Mouse (Mus musculus) limb, embryonic 12.5 days (tissue): ENCODE measurements around the gene Galnt2. TPM values are rescaled to one million over a fixed set of nuclear protein-coding genes. Genes with fewer than 3 reads are reported as not detected.

Experiments used
- ATAC-seq: fragments of 200-750 bp; cut with Nextera tagmentation; 2 replicates; pipeline ENCODE4 v1.8.0; 2017; ENCODE audit warnings: low read depth, moderate TSS enrichment; ENCODE audit not compliant: insufficient number of reproducible peaks, insufficient read depth, low FRiP score, low TSS enrichment
- H3K27ac ChIP-seq: fragments of 300-500 bp; sonication (generic); 2 replicates; pipeline ENCODE4 v1.5.1; 2016; ENCODE audit warnings: mild to moderate bottlenecking, moderate library complexity
- H3K27me3 ChIP-seq: fragments of 300-500 bp; sonication (generic); 2 replicates; pipeline ENCODE4 v1.6.1; 2016; ENCODE audit warnings: mild to moderate bottlenecking, moderate library complexity
- H3K36me3 ChIP-seq: fragments of 300-500 bp; sonication (generic); 2 replicates; pipeline ENCODE4 v1.6.1; 2016; ENCODE audit warnings: mild to moderate bottlenecking, moderate library complexity
- H3K4me1 ChIP-seq: fragments of 300-500 bp; sonication (generic); replicated peaks from 2 replicates; pipeline ENCODE4 v1.6.1; 2016
- H3K4me2 ChIP-seq: fragments of 300-500 bp; sonication (generic); 2 replicates; pipeline ENCODE4 v1.6.1; 2016; ENCODE audit warnings: mild to moderate bottlenecking, moderate library complexity
- H3K4me3 ChIP-seq: fragments of 300-500 bp; sonication (generic); replicated peaks from 2 replicates; pipeline ENCODE4 v1.5.1; 2016; ENCODE audit warnings: mild to moderate bottlenecking
- H3K9ac ChIP-seq: fragments of 300-500 bp; sonication (generic); replicated peaks from 2 replicates; pipeline ENCODE4 v1.6.1; 2016; ENCODE audit warnings: mild to moderate bottlenecking, moderate library complexity
- H3K9me3 ChIP-seq: fragments of 300-500 bp; sonication (generic); 2 replicates; pipeline ENCODE4 v1.6.1; 2016; ENCODE audit warnings: mild to moderate bottlenecking, moderate library complexity
- WGBS: fragments of 180-500 bp; shearing (Covaris S2); methylation state at CpG from one replicate; pipeline ENCODE4 v1.1.7; 2016; 5-methylcytosine and 5-hydroxymethylcytosine counted together
- polyA plus RNA-seq: library from polyadenylated mRNA; unstranded; fragments of >200 nt; fragmentation: Nextera tagmentation; extraction: Ambion mirVana; gene quantifications from 2 replicates; pipeline ENCODE4 v1.2.1, GENCODE M21; 2016

Galnt2 gene
- polyA plus RNA-seq, 1 experiment from 2014 or later: 64.3 TPM

GRCm38 (mm10) chr8:124256841-124257240 lies 25.6 kb downstream of the Galnt2 start:
- Histone ChIP-seq H3K36me3 (no peaks in the 10 kb centered on the region), H3K4me1 (peaks cover 33% of the 10 kb centered on the region), H3K4me3 (no peak overlapping the region), H3K4me2 (no peak overlapping the region), H3K27ac (no peak overlapping the region), H3K9me3 (no peaks in the 10 kb centered on the region), H3K27me3 (no peaks in the 10 kb centered on the region), H3K9ac (no peak overlapping the region)
- WGBS: 79% methylated on average over 9 of the region's 9 CpGs
- no peak for ATAC-seq

- no peaks in the 10 kb centered on the region for H3K36me3 ChIP-seq
- no peak overlapping the region for H3K9ac ChIP-seq
- ATAC-seq: no peak
- H3K27me3 ChIP-seq: no peaks in the 10 kb centered on the region
- no peak overlapping the region for H3K27ac ChIP-seq
- H3K4me3 ChIP-seq: no peak overlapping the region
- peaks cover 36% of the 10 kb centered on the region for H3K4me1 ChIP-seq
- 78% methylated on average over 10 of the region's 10 CpGs for WGBS
- no peak overlapping the region for H3K4me2 ChIP-seq
- no peaks in the 10 kb centered on the region for H3K9me3 ChIP-seq
These were observed 26.2 kb downstream of the Galnt2 start for GRCm38 (mm10) chr8:124257363-124257762.

GRCm38 (mm10) chr8:124259146-124259545 lies 28.0 kb downstream of the Galnt2 start:
- H3K4me2 ChIP-seq: no peak overlapping the region
- H3K9ac ChIP-seq: no peak overlapping the region
- H3K9me3 ChIP-seq: no peaks in the 10 kb centered on the region
- 84% methylated on average over 4 of the region's 4 CpGs for WGBS
- no peak overlapping the region for H3K27ac ChIP-seq
- no peak overlapping the region for H3K4me3 ChIP-seq
- no peak for ATAC-seq
- peaks cover 44% of the 10 kb centered on the region for H3K4me1 ChIP-seq
- no peaks in the 10 kb centered on the region for H3K36me3 ChIP-seq
- H3K27me3 ChIP-seq: no peaks in the 10 kb centered on the region

- H3K4me2 ChIP-seq: no peak overlapping the region
- no peak for ATAC-seq
- no peaks in the 10 kb centered on the region for H3K36me3 ChIP-seq
- H3K9me3 ChIP-seq: no peaks in the 10 kb centered on the region
- no peaks in the 10 kb centered on the region for H3K27me3 ChIP-seq
- no peak overlapping the region for H3K4me3 ChIP-seq
- H3K4me1 ChIP-seq: peaks cover 52% of the 10 kb centered on the region
- H3K27ac ChIP-seq: no peak overlapping the region
- 72% methylated on average over 7 of the region's 7 CpGs for WGBS
- no peak overlapping the region for H3K9ac ChIP-seq
These were observed 28.7 kb downstream of the Galnt2 start for GRCm38 (mm10) chr8:124259925-124260324.

GRCm38 (mm10) chr8:124260371-124260770 lies 29.2 kb downstream of the Galnt2 start:
- Histone ChIP-seq H3K9me3 (no peaks in the 10 kb centered on the region), H3K4me1 (peaks cover 57% of the 10 kb centered on the region), H3K36me3 (no peaks in the 10 kb centered on the region), H3K27ac (no peak overlapping the region), H3K4me3 (no peak overlapping the region), H3K4me2 (no peak overlapping the region), H3K27me3 (no peaks in the 10 kb centered on the region), H3K9ac (no peak overlapping the region)
- no peak for ATAC-seq
- 59% methylated on average over 12 of the region's 12 CpGs for WGBS

GRCm38 (mm10) chr8:124263058-124263457 lies 31.9 kb downstream of the Galnt2 start:
- no peak overlapping the region for H3K27ac ChIP-seq
- no peak overlapping the region for H3K4me3 ChIP-seq
- no peaks in the 10 kb centered on the region for H3K27me3 ChIP-seq
- peaks cover 47% of the 10 kb centered on the region for H3K4me1 ChIP-seq
- no peaks in the 10 kb centered on the region for H3K9me3 ChIP-seq
- H3K36me3 ChIP-seq: no peaks in the 10 kb centered on the region
- no peak for ATAC-seq
- H3K4me2 ChIP-seq: 0 out of 2 replicates have a peak overlapping the region, but pooled peaks have one; percentile 2
- 49% methylated on average over 9 of the region's 9 CpGs for WGBS
- no peak overlapping the region for H3K9ac ChIP-seq

GRCm38 (mm10) chr8:124264032-124264431 lies 32.8 kb downstream of the Galnt2 start:
- H3K4me3 ChIP-seq: no peak overlapping the region
- 75% methylated on average over 8 of the region's 8 CpGs for WGBS
- no peaks in the 10 kb centered on the region for H3K9me3 ChIP-seq
- no peak overlapping the region for H3K27ac ChIP-seq
- no peaks in the 10 kb centered on the region for H3K27me3 ChIP-seq
- ATAC-seq: no peak
- H3K36me3 ChIP-seq: no peaks in the 10 kb centered on the region
- peaks cover 47% of the 10 kb centered on the region for H3K4me1 ChIP-seq
- no peak overlapping the region for H3K4me2 ChIP-seq
- 0 out of 2 replicates have a peak overlapping the region, but pooled peaks have one; percentile 12 for H3K9ac ChIP-seq

GRCm38 (mm10) chr8:124264671-124265070 lies 33.5 kb downstream of the Galnt2 start:
- H3K4me1 ChIP-seq: peaks cover 51% of the 10 kb centered on the region
- H3K9ac ChIP-seq: no peak overlapping the region; the same call in 1 of the 2 replicates
- no peak for ATAC-seq
- H3K27me3 ChIP-seq: no peaks in the 10 kb centered on the region
- H3K4me3 ChIP-seq: no peak overlapping the region
- H3K9me3 ChIP-seq: no peaks in the 10 kb centered on the region
- no peaks in the 10 kb centered on the region for H3K36me3 ChIP-seq
- WGBS: 86% methylated on average over 12 of the region's 12 CpGs
- no peak overlapping the region for H3K4me2 ChIP-seq
- peak overlapping the region; percentile 29; the same call in 1 of the 2 replicates for H3K27ac ChIP-seq

GRCm38 (mm10) chr8:124265130-124265529 lies 33.9 kb downstream of the Galnt2 start:
- H3K4me2 ChIP-seq: no peak overlapping the region
- WGBS: 73% methylated on average over 2 of the region's 2 CpGs
- H3K27me3 ChIP-seq: no peaks in the 10 kb centered on the region
- no peak for ATAC-seq
- H3K36me3 ChIP-seq: no peaks in the 10 kb centered on the region
- peaks cover 54% of the 10 kb centered on the region for H3K4me1 ChIP-seq
- H3K9ac ChIP-seq: no peak overlapping the region; the same call in 1 of the 2 replicates
- H3K9me3 ChIP-seq: no peaks in the 10 kb centered on the region
- no peak overlapping the region for H3K27ac ChIP-seq
- H3K4me3 ChIP-seq: no peak overlapping the region

- Histone ChIP-seq H3K4me1 (peaks cover 58% of the 10 kb centered on the region), H3K4me2 (no peak overlapping the region), H3K27ac (no peak overlapping the region), H3K9me3 (no peaks in the 10 kb centered on the region), H3K36me3 (no peaks in the 10 kb centered on the region), H3K4me3 (no peak overlapping the region), H3K27me3 (no peaks in the 10 kb centered on the region), H3K9ac (no peak overlapping the region)
- WGBS: 64% methylated on average over 8 of the region's 8 CpGs
- ATAC-seq: no peak
These were observed 34.6 kb downstream of the Galnt2 start for GRCm38 (mm10) chr8:124265798-124266197.

GRCm38 (mm10) chr8:124267206-124267605 lies 36.0 kb downstream of the Galnt2 start:
- Histone ChIP-seq H3K36me3 (no peaks in the 10 kb centered on the region), H3K9ac (no peak overlapping the region), H3K4me3 (no peak overlapping the region), H3K27me3 (no peaks in the 10 kb centered on the region), H3K4me1 (peaks cover 69% of the 10 kb centered on the region), H3K9me3 (no peaks in the 10 kb centered on the region), H3K27ac (no peak overlapping the region), H3K4me2 (no peak overlapping the region)
- WGBS: 74% methylated on average over 4 of the region's 4 CpGs
- ATAC-seq: no peak

GRCm38 (mm10) chr8:124270504-124270903 lies 39.3 kb downstream of the Galnt2 start:
- WGBS: 74% methylated on average over 6 of the region's 6 CpGs
- no peak for ATAC-seq
- Histone ChIP-seq H3K4me3 (no peak overlapping the region), H3K4me1 (peaks cover 65% of the 10 kb centered on the region), H3K9me3 (no peaks in the 10 kb centered on the region), H3K27me3 (no peaks in the 10 kb centered on the region), H3K4me2 (no peak overlapping the region), H3K27ac (peak overlapping the region; percentile 56; the same call in 1 of the 2 replicates), H3K36me3 (no peaks in the 10 kb centered on the region), H3K9ac (no peak overlapping the region)
